In the genomic region with DNA sequence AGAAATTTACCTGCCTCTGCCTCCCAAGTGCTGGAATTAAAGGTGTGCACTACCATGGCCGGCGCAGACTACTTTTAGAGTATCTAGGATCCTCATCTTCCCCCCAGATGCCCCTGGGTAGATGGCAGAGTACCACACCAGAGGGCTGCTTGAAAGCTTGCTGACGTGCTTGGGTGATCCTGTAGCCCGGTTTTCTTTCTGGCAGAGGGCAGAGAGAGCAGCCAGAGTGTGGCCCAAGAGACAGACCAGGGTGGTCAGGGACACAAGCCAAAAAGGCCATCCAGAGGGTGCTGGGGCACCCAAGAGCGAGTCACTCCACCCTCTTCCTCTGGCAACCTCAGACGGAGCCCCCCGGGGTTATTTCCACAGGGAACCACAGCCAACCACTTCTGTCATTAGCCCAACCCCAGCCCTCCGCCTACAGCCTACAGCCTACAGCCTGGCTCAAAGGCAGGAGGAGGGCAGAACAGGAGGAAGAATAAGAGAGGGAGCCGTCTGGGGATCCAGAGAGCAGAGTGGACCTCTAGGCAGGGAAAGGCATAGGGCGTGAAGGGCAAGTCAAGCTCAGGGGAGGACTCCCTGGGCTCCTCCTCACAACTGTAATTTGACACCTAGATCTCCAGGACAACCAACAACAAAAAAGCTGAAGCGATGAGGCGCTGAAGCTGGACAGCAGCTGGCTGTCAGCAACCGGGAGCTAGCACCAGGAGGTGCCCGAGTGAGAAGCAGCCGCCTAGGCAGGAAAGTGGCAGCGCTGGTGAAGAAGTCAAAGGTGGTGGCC, we compare ENCODE assay signal across 8 mouse cellular contexts. TPM values are rescaled to one million over a fixed set of nuclear protein-coding genes. Genes with fewer than 3 reads are reported as not detected.
DNase-seq lines count a peak whose midpoint lies in the region; ATAC-seq and TF ChIP-seq lines count a peak whose summit lies in the region.

A gene (plus strand): TSS at position 481 of the 781 bp plus-strand sequence.

- peak within 1 kb of the TSS; percentile 13; the same call in 1 of the 2 replicates for H3K4me3 ChIP-seq in forebrain, embryonic 10.5 days
- no peak within 1 kb of the TSS for H3K4me3 ChIP-seq in forebrain, postnatal 0 days (ENCODE audit: low read depth, low read length)
- H3K4me3 ChIP-seq in embryonic facial prominence, embryonic 13.5 days, result no peak within 1 kb of the TSS
- no peak within 1 kb of the TSS for H3K4me3 ChIP-seq in limb, embryonic 12.5 days (replicated peaks)
- no peak within 1 kb of the TSS for H3K4me3 ChIP-seq in midbrain, postnatal 0 days (ENCODE audit: low read depth, low read length)

- intact Hi-C loops in heart, postnatal 25 days (cut with DNase I), result no loop called here

- H3K27ac ChIP-seq in forebrain, embryonic 10.5 days, result peak within 1 kb of the TSS; percentile 68
- no peak within 1 kb of the TSS for H3K27ac ChIP-seq in forebrain, postnatal 0 days (ENCODE audit: low read depth, low read length)
- H3K27ac ChIP-seq in embryonic facial prominence, embryonic 13.5 days, result peak within 1 kb of the TSS; percentile 55; the same call in 1 of the 2 replicates
- no peak within 1 kb of the TSS; the same call in 1 of the 2 replicates for H3K27ac ChIP-seq in limb, embryonic 12.5 days
- no peak within 1 kb of the TSS for H3K27ac ChIP-seq in midbrain, postnatal 0 days (ENCODE audit: low read depth, low read length)

- no peak within 1 kb of the TSS for H3K9ac ChIP-seq in forebrain, postnatal 0 days
- H3K9ac ChIP-seq in embryonic facial prominence, embryonic 13.5 days, result peak within 1 kb of the TSS; percentile 22; the same call in 1 of the 2 replicates
- 0 out of 2 replicates have a peak within 1 kb of the TSS, but pooled peaks have one; percentile 1 for H3K9ac ChIP-seq in limb, embryonic 12.5 days (replicated peaks)
- no peak within 1 kb of the TSS for H3K9ac ChIP-seq in midbrain, postnatal 0 days (replicated peaks; ENCODE audit: low read length, poor library complexity, severe bottlenecking)

- no peaks in the 10 kb centered on the region for H3K9me3 ChIP-seq in forebrain, embryonic 10.5 days
- H3K9me3 ChIP-seq in forebrain, postnatal 0 days (ENCODE audit: low read length), result no peaks in the 10 kb centered on the region
- no peaks in the 10 kb centered on the region for H3K9me3 ChIP-seq in embryonic facial prominence, embryonic 13.5 days
- H3K9me3 ChIP-seq in limb, embryonic 12.5 days, result no peaks in the 10 kb centered on the region
- no peaks in the 10 kb centered on the region for H3K9me3 ChIP-seq in midbrain, postnatal 0 days (ENCODE audit: low read length)

- no peaks in the 10 kb centered on the region for H3K27me3 ChIP-seq in forebrain, embryonic 10.5 days (ENCODE audit: poor library complexity, severe bottlenecking)
- H3K27me3 ChIP-seq in forebrain, postnatal 0 days (ENCODE audit: insufficient read depth, low read length), result no peaks in the 10 kb centered on the region
- no peaks in the 10 kb centered on the region for H3K27me3 ChIP-seq in embryonic facial prominence, embryonic 13.5 days
- H3K27me3 ChIP-seq in limb, embryonic 12.5 days, result no peaks in the 10 kb centered on the region
- H3K27me3 ChIP-seq in midbrain, postnatal 0 days (ENCODE audit: insufficient read depth, low read length), result no peaks in the 10 kb centered on the region

- H3K36me3 ChIP-seq in forebrain, embryonic 10.5 days (replicated peaks), result peaks cover 43% of the 10 kb centered on the region
- no peaks in the 10 kb centered on the region for H3K36me3 ChIP-seq in forebrain, postnatal 0 days (ENCODE audit: insufficient read depth)
- H3K36me3 ChIP-seq in embryonic facial prominence, embryonic 13.5 days, result peaks cover 33% of the 10 kb centered on the region
- H3K36me3 ChIP-seq in limb, embryonic 12.5 days, result peaks cover 34% of the 10 kb centered on the region
- H3K36me3 ChIP-seq in midbrain, postnatal 0 days (ENCODE audit: insufficient read depth, low read length), result peaks cover 23% of the 10 kb centered on the region

- H3K4me2 ChIP-seq in forebrain, postnatal 0 days (ENCODE audit: low read depth), result no peak within 1 kb of the TSS
- peak within 1 kb of the TSS; percentile 7; the same call in 1 of the 2 replicates for H3K4me2 ChIP-seq in embryonic facial prominence, embryonic 13.5 days
- 0 out of 2 replicates have a peak within 1 kb of the TSS, but pooled peaks have one; percentile 2 for H3K4me2 ChIP-seq in limb, embryonic 12.5 days
- H3K4me2 ChIP-seq in midbrain, postnatal 0 days (ENCODE audit: low read depth, low read length, poor library complexity, severe bottlenecking), result no peak within 1 kb of the TSS

- WGBS in forebrain, embryonic 10.5 days, result 36% methylated on average over 16 of the region's 16 CpGs
- WGBS in forebrain, postnatal 0 days, result 34% methylated on average over 16 of the region's 16 CpGs
- 32% methylated on average over 16 of the region's 16 CpGs for WGBS in embryonic facial prominence, embryonic 13.5 days
- 34% methylated on average over 16 of the region's 16 CpGs for WGBS in limb, embryonic 12.5 days
- WGBS in midbrain, postnatal 0 days, result 34% methylated on average over 16 of the region's 16 CpGs

- TF ChIP-seq CTCF in forebrain, postnatal 0 days (IDR thresholded peaks at IDR 0.05; ENCODE audit: low read depth), result no peak
- no peak for TF ChIP-seq CTCF in midbrain, postnatal 0 days (IDR thresholded peaks at IDR 0.05)

- H3K4me1 ChIP-seq in forebrain, embryonic 10.5 days, result peaks cover 48% of the 10 kb centered on the region
- H3K4me1 ChIP-seq in forebrain, postnatal 0 days (ENCODE audit: insufficient read depth), result no peaks in the 10 kb centered on the region
- peaks cover 41% of the 10 kb centered on the region for H3K4me1 ChIP-seq in embryonic facial prominence, embryonic 13.5 days
- H3K4me1 ChIP-seq in limb, embryonic 12.5 days (replicated peaks), result peaks cover 23% of the 10 kb centered on the region
- H3K4me1 ChIP-seq in midbrain, postnatal 0 days (ENCODE audit: insufficient read depth, low read length), result no peaks in the 10 kb centered on the region

- peak; percentile 54 for DNase-seq in forebrain, embryonic 10.5 days (ENCODE audit: extremely low spot score, low spot score)
- no peak for DNase-seq in forebrain, postnatal 0 days
- DNase-seq in heart, postnatal 25 days (ENCODE audit: low spot score), result peak; percentile 53
- peak; percentile 42 for DNase-seq in midbrain, postnatal 0 days (ENCODE audit: low spot score)
- DNase-seq in cerebellum, adult 11 months, result no peak
- DNase-seq in layer of hippocampus, adult 18-20 months (ENCODE audit: low spot score in 2 of 2), result no peak

- ATAC-seq in forebrain, postnatal 0 days, result no peak; the same call in 1 of the 2 replicates
- ATAC-seq in embryonic facial prominence, embryonic 13.5 days (ENCODE audit: insufficient number of reproducible peaks, insufficient read depth, low FRiP score, low TSS enrichment, low read depth), result no peak
- no peak for ATAC-seq in limb, embryonic 12.5 days (ENCODE audit: insufficient number of reproducible peaks, insufficient read depth, low FRiP score, low TSS enrichment, low read depth)
- no peak for ATAC-seq in midbrain, postnatal 0 days (ENCODE audit: low FRiP score)

RNA-seq across cellular contexts. Expression of the gene that starts here (rescaled TPM):
- 1.2 and 2.4 TPM in 2 replicates for polyA plus RNA-seq in forebrain, embryonic 10.5 days (2016; fragmentation: Nextera tagmentation; extraction: Ambion mirVana)
- 0.95 and 1.0 TPM in 2 replicates for total RNA-seq in forebrain, postnatal 0 days (2014; rRNA removed)
- polyA plus RNA-seq in forebrain, postnatal 0 days (2015; fragmentation: Nextera tagmentation; extraction: Ambion mirVana), result 2.4 and 2.5 TPM in 2 replicates
- polyA plus RNA-seq in embryonic facial prominence, embryonic 13.5 days (2015; fragmentation: Nextera tagmentation; extraction: Ambion mirVana), result 3.3 and 3.4 TPM in 2 replicates
- 10 to 100 TPM; 19.7 to 20.2 TPM for total RNA-seq in heart, postnatal 25 days (2021)
- 3.1 and 4.2 TPM in 2 replicates for polyA plus RNA-seq in limb, embryonic 12.5 days (2016; fragmentation: Nextera tagmentation; extraction: Ambion mirVana)
- total RNA-seq in midbrain, postnatal 0 days (2014; rRNA removed), result not detected in 2 replicates
- polyA plus RNA-seq in midbrain, postnatal 0 days (2015; fragmentation: Nextera tagmentation; extraction: Ambion mirVana), result 1.3 and 1.5 TPM in 2 replicates
- total RNA-seq in layer of hippocampus, adult 18-20 months (2021), result under 1 TPM; 0.46 to 0.74 TPM

Comparison
In these comparisons a context has a peak if more than half of its experiments do, and no peak if none do; other contexts are left out.
1. RNA of the gene that starts here (total RNA-seq): 19.7 to 20.2 TPM in heart, postnatal 25 days; 0.95 to 1.0 TPM in forebrain, postnatal 0 days, 0.46 to 0.74 TPM in layer of hippocampus, adult 18-20 months and not detected in midbrain, postnatal 0 days; every median in the first group is over 10 times any median in the second.
2. DNase-seq: peak in forebrain, embryonic 10.5 days (single experiment), heart, postnatal 25 days (single experiment) and midbrain, postnatal 0 days (single experiment); none in forebrain, postnatal 0 days (single experiment), cerebellum, adult 11 months (single experiment) and layer of hippocampus, adult 18-20 months (0 of 2).
3. H3K27ac ChIP-seq: peak in forebrain, embryonic 10.5 days (single experiment) and embryonic facial prominence, embryonic 13.5 days (single experiment); none in forebrain, postnatal 0 days (single experiment), limb, embryonic 12.5 days (single experiment) and midbrain, postnatal 0 days (single experiment).
4. H3K4me2 ChIP-seq: peak in embryonic facial prominence, embryonic 13.5 days (single experiment) and limb, embryonic 12.5 days (single experiment); none in forebrain, postnatal 0 days (single experiment) and midbrain, postnatal 0 days (single experiment).
5. H3K9ac ChIP-seq: peak in embryonic facial prominence, embryonic 13.5 days (single experiment) and limb, embryonic 12.5 days (single experiment); none in forebrain, postnatal 0 days (single experiment) and midbrain, postnatal 0 days (single experiment).